Mouse (Mus musculus) cerebellum, adult 11 months (tissue): ENCODE measurements around the gene Tgfbr2.
"Not testable (repeated sequence)": the region's sequence is repeated elsewhere in the genome, so short reads cannot be mapped to it uniquely, and the experiment has no call there.

ENCODE experiments used
- DNase-seq: peaks from one replicate; pipeline ENCODE4 v3.0.0; 2022

The Tgfbr2 gene

DNA sequence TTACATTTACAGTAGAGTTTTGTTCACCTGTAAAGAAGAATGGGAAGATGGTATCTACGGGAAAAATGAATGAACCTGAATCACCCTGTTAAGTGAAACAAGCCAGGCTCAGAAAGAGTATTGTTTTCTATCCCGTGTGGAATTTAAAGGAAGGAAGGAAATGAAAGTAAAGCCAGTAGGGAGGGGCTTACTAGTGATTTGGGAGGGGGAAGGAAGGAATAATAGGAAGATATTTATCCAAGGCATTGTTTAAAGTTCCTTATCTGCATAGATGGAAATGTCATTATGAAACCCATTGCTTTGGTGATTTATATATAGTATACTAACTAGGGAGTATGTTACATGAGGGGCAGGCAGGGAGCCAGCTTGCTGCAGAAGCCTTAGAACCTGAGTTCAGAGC is 66.4 kb downstream of the Tgfbr2 start:
- no peak for DNase-seq

DNA sequence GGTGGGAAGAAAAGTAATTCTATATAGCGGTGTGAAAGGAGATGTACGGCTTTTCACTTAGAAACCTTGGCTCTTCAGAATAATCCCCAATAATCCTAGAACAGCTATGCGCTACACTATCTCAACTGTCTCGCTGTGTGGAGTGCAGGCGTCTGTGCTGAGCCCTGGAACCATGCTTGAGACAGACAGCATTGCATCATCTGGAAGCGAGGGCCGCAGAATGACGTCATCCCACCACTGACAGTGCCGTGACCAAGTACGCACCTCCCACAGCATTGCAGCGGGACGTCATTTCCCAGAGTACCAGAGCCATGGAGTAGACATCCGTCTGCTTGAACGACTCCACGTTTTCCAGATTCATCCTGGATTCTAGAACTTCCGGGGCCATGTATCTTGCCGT is 70.4 kb downstream of the Tgfbr2 start:
- no peak for DNase-seq

DNA sequence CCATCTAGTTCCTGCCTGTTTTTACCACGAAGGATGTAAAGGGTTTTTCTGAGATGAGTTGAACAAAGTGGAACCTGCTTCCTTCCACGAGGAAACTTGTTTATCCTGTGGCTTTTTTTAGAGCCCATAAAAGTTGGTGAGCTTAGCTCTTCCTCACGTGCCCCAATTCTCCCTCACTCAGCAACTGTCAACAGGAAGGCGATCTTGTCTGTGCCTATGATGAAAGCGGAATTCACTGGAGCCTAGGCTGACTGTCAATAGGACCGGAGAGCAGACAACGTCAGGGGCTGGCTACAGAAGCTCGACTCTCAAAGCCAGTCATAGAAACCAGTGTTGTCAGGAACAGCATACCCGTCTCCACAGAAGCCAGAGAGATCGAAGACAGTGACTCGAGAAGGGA is 73.3 kb downstream of the Tgfbr2 start:
- DNase-seq = no peak

DNA sequence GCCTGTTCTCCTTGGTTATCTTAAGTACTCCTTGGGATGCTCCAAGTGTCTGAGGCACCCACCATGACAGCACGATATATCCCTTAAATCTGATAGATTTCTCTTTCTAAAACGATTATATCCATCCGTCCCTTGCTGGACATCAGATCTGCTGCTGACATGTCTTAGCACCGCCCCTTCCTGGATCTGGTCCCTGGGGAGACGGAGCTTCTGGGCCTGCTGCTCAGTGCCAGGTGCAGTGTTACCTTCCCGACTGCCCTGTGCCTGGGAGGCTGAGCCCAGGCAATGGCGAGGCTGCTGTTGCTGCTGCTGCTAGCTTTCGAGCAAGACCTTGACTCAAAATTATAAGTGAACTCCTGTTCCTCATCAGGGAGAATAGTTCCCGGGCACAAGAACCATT is 75.1 kb downstream of the Tgfbr2 start:
- no peak for DNase-seq

DNA sequence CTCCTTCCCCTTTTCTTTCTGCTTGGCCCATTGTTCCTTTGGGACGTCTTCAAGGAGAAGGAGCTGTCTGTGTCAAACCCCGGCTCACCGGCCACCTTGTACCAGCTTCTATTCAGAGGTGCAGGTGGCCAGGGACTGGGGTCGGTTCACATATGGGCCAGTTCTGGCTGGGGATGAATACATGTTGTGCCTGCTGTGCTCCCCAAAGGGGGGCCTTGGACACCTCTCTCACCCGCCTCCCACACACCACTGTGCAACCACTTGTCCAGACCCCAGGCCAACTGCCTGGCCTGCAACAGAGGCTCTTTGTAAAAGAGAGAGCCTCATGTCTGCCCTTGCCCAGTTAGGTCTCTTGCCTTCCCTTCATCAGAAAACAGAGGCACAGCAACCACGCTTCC is 75.6 kb downstream of the Tgfbr2 start:
- no peak for DNase-seq

DNA sequence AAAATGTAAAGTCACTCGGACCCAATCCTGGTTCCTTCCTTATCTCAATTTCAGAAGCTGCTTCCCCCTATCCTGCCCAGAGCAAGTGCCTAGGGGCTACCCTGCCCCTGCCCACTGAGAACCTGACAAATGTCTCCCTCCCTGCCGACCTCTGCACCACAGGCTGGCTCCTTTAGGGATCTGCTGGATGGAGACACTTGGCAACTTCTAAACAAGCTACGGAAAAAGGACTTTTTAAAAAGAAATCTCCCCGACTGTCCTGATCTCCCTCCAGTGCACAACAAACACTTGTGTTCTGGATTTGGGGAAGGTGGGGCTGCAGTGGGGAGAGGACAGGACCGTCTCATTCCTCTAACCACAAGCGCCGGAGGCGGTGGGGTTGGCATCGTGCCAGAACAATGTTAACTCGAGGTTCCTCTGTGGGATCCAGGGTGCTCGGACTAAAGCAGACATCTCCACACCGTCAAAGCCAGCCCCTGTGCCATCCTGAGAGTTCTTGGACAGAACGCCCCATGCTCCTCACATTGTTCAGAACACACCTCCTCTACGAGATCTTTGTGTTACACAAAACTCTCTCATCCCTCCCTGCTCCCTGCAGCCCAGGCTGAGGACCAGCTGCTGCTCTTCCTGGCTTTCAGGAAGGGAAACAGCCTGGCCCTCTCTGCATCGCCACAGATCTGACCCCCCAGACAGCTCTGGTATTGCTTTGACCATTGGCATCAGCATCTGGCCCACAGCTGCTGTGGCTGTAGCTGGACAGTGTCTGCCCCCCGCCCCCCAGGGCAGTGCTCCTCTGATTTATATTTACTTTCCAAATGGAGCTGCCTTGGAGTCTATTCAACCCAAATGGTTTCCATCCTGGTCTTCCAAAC is 76.2 kb downstream of the Tgfbr2 start:
- DNase-seq = no peak

DNA sequence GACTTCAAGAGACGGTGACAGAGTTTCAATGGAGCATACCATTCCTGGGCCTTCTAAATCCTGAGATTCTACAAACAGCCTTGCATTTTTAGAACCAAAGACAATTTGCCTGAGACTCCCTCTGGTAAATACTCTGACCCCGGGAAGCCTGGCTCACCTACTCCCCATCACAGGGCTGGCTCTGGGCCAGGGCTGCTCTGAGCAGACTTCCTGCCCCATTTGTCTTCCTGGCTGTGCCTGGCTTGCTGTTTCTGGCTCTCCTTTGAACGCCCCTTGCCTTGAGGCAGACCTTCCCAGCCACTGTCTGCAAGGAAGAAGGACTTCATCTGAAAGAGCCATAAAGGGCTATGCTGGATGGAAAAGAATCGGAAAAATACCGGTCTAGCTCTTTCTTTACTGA is 83.2 kb downstream of the Tgfbr2 start:
- no peak for DNase-seq

DNA sequence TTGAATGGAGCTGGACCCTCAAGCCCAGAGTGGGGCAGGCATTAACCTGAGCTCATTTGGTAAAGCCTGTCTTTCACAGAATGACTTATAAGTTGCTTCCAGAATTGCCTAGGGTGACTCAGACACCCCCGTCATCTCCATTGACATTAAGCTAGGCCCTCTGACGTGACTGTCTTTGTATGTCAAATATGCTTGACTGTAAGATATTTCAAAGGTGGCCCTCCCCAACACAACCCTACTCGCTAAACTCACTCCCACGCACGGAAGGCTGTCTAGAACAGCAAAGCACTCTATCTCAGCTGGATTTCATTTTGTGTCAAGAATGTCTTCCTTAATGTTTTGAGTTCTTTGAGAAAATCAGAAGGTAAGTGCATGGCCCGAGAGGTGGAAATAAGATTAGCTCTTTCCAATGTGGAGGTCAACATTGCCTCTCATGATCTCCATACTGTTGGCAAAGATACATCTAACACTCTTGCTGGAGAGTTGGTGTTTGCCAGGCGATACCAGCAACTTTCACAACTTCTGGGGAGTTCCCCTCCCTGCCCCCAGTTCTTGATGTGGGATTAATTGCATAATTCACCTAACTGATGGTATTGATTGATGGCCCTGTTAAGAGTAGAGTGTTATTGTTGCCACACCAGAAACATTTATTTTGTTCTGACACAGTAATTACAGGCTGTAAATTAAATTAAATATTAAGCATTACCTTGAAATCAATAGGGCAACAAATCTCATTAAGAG is 83.9 kb downstream of the Tgfbr2 start:
- no peak for DNase-seq

DNA sequence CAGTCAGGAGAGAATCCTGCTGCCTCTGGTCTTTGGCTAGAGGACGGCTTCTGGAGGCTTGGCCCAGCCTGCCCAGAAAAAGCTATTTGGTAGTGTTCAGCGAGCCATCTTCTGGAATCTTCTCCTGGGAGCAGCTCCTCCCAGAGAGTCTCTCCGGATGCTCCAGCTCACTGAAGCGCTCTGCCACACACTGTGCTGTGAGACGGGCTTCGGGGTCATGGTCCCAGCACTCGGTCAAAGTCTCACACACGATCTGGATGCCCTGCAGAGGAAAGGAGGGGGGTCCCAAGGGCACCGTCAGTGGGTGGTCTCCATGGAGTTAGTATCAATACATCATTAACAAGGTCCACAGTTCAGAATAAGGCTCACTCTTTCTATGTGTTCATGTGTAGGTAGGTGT is 84.9 kb downstream of the Tgfbr2 start:
- DNase-seq = no peak

DNA sequence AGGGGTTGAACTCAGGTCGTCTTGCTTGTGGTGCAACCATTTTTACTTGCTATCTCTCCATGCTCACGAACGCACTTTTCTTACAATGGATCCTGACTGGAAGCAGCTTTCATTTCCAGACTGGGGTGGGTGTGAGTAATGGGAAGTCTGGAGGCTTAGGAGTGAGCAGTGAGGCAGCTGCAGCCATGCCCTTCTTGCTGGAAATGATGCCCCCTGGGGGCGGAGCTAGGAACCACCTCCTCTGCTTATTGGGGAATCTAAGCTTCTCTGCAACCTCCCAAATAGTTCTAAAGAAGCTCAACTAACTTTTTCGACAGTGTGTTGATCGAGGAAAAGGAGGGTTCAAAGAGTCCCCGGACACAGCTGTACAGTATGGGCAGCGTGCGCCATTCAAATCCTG is 86.2 kb downstream of the Tgfbr2 start:
- DNase-seq = no peak

DNA sequence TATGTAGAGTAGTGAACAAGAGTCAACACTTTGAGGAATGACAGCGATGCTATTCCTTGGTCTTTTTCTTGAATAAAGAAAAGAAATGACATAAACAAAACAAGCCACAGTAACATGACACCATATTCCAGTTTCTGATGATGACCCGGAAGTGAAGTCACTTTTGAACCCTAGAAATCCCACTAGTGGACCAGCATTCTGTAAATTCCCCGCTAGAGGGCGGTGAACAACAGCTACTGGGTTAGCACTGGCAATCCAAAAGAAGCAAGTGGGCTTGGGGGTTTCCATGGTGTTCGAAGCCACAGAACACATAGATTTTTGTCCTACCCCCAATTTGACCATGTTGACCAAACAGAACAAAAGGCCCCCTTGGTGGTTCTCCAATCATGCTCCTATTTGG is 87.3 kb downstream of the Tgfbr2 start:
- DNase-seq = peak; percentile 8

DNA sequence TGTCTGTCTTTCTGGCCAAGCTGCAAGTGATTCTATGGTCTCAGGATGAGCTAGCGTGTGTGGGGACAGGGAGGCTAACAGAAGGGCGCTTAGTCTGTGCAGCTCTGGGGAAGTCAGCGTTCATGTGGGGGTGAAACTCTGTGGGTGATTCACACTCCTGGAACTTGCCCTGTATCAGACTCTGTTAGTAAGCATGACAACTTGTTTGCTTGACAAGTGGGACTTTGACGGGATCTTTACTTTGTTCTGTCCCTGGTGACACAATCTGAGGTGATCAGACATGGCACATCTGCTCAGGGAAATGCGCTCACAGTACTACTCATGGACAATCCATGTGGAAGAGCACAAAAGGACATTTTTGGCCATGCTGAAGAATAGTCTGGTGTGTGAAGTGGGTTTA is 87.9 kb downstream of the Tgfbr2 start:
- DNase-seq = no peak

DNA sequence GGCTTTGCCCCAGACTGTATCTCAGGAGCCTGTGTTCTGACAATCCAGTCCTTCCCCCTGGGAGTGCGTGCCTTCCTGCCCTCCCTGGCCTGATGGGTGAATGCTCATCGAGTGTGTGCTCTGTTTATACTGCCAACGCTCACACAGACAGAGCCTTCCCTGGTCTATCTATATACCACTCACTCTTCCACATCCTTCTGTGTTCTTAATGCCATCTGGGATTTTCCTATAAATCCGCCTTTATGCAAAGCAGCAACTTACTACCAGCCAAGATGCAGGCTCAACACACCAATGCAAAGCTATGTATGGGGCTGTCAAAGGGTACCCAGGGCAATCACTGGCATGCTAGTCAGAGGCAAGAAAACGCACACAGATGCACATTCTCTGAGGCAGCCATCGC is 89.2 kb downstream of the Tgfbr2 start:
- DNase-seq = no peak

DNA sequence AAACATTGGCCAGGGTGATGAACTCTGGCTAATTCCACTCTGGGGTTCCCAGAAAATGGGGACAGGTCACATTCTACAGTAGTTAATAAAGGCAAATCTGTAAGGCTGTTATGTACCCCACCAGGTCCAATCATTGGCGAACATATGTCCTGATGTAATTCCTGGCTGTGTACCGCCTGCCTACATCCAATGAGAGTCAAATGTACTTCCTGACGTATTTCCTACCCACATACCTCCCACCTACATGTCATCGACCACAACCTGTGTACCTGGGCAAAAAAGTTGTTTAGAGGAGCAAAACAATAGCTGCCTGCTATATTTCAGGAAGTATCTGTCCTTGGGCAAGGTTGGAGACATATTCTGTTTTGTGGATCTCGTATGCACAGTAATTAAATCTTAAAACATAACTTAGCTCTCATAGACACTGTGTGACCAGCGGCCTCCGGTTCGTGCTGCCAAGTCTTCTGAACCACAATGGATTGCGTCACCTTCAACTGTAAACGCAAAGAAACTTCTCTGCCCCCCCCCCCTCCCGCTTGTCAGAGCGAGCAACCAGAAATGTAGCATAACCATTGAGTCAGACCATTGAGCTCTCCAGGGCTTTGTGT is 90.7 kb downstream of the Tgfbr2 start:
- DNase-seq = no peak

DNA sequence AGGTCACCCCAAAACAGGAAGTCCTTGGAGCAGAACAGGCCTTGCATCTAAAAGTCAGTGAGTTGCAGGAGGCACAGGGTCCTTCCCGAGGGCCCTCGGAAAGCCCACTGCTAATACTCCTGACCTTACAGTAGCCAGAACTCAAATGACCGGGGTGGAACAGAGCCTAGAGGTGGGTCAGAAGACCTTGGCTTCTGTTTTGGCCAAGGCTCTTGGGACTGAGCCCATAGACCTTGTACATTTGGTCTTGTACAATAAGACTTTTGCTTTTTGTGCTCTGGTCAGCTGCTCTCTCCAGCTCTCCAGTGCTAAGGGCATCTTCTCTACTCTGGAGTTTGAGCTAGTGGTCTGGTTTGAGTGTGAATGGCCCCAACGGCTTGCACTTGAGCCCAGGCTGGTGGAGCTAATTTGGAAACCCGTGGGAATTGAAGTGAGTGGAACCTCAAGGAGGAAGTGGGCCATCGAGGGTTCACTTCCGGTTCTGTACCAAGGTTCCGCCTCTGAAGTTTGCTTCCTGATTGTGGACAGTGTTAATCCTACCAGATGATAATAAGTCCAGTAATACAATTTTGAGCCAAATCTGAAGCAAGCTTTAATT is 91.3 kb downstream of the Tgfbr2 start:
- no peak for DNase-seq

DNA sequence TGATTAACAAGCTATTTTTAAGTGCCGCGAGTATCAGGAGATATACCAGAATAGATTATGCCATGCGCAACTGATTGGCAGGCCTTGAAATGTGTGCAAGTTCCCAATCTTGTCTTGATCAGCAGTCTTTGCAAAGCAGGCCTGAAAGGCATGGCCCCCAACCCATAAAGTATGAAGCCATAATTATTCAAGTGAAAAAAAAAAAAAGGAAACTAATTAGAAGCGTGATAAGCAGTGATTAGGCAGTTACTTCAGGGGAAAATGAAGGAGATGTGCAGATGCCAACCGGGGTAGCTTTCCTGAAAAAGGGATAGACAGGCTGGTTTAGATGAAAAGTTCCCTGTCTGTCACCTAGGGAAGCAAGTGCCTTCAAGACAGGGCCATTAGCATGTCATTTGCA is 91.9 kb downstream of the Tgfbr2 start:
- no peak for DNase-seq

DNA sequence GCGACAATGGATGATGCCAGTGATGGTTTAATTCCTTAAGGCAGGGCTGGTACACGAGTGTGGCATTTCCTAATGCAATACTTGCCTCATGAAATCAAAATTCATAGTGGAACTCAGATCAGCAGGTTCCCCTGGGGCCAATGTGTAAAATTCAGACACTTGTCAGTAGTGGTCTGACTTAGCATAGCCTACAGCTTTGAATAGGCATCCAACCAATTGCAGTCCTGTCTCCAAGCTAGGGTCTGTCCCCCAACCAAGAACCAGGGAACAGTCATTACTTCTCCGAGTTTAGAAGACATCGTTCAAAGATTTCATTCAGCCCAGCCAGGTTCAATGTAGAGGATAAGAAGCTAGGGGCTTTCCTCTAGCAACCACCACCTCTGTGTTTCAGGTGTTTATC is 93.4 kb downstream of the Tgfbr2 start:
- DNase-seq = no peak

DNA sequence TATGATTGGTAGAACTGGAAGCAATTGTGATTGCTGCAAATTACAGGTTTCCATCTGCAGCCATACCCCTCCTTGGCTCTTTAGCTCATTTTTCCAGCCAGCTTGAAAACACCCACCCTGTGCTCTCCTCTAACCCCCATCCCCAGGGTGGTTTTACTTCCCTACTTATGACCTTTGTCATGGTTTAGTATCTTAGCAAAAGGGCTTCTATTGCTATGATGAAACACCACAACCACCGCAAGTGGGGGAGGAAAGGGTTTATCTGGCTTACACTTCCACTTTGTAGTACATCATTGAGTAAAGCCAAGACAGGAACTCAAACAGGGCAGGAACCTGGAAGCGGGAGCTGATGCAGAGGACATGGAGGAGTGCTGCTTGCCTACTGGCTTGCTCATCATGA is 97.7 kb downstream of the Tgfbr2 start:
- DNase-seq = no peak

DNA sequence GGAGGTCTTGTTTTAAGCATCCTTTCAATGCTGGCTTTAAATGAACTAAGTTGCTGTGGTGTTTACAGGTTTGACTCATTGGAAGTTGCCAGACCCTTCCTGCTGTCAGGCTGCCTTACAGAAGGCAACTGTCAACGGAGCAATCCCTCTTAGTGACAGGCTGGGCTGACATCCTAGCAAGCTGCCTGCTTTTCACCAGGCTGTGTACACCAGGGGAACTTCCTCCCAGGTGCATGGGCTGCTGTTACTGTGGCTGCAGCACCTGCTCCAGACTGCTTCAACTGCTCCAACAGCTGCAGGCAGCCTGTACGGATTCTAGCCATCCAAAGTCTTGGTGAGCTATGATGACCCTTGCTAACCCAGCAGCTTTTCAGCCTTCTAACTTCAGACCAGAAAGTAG is 98.2 kb downstream of the Tgfbr2 start:
- no peak for DNase-seq

DNA sequence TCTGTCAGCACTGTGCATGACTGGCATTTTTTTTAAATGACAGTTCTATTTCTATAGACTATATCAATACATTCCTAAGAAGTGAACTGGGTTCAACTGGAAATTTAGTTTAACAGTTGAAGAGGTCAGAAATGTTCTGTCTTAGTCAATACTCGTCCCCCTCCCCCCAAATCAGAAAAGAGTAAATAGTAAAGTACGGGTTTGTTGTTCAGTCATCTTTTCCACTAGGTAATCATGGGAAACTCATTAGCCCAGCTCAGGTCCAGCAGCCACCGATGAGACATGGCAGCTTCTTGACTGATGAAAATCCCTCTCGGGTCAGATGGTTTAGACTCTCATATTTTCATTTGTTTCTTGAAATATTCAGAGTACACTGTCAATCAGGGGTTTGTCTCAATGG is 99.0 kb downstream of the Tgfbr2 start:
- no peak for DNase-seq

DNA sequence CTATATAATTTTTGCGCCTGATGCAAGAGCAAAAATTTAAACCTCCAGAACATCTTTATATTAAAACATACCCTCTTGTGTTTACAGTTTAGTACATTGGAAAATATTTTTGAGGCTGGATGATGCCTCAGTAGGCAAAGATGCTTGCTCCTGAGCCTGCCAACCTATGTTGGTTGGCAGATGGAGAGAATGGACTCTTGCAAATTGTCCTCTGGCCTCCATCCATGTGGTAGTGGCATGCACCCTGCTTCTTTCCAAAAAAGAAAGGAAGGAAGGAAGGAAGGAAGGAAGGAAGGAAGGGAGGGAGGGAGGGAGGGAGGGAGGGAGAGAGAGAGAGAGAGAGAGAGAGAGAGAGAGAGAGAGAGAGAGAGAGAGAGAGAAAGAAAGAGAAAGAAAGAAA is 103.6 kb downstream of the Tgfbr2 start:
- not testable (repeated sequence) for DNase-seq

DNA sequence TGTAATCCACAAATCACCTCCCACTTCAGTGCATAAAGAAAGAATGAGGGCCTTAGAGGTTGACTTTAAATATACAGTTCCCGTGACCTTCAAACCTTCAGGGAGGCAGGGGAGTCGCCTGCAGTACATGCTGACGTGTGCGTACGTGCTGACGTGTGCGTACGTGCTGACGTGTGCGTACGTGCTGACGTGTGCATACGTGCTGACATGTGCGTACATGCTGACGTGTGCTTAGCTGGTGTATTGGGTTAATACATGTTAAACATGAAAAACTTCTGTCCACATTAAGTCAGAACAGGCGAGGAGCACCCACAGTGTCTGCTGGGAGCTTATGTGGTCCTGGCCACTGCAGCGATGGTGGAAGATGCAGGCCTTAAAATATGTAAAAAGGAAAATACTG is 110.4 kb downstream of the Tgfbr2 start:
- no peak for DNase-seq

DNA sequence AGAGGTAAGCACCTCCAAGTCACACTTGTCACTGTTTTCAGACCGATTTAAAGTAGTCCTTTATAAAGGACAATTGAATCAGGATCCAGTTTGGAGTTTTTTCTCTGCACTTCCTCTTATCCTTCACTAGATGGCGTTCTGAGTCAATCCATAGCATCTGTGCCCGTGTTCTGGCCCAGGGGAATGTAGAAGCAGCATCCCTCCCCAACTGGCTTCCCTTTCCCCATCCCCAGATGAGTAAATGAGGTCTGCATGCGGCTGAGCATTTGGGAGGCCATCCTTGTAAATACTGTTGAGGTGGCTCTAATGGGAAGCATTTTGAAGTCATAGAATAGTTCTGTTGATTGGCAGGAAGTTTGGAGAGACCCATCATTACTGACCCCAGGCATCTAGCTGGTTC is 114.5 kb downstream of the Tgfbr2 start:
- no peak for DNase-seq

DNA sequence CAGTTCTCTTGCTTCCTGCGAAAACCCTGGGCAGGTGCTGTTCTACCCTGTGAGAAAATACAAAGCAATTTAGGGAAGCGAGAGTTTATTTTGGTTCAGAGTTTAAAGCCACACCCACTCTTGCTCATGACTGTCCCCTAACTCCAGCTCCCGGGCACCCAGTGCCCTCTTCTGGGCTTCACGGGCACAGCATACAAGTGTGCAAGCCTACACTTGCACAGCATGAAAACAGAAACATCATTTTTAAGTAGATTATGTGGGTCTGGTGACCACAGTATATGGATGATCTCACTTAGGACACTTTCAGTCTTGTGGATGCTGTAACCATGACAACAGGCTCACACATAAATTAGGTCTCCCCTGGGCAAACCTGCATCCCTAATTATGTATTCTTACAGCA is 116.0 kb downstream of the Tgfbr2 start:
- DNase-seq = no peak
